Mouse (Mus musculus) G1E (cell line): ENCODE results near the gene Hbp1.

Experiments
- CTCF ChIP-seq: IDR thresholded peaks from 2 replicates; pipeline ENCODE4 v1.5.1; 2012; ENCODE audit warnings: low read depth, low read length, inconsistent platforms, mixed read lengths
- POLR2AphosphoS5 ChIP-seq: IDR thresholded peaks from 2 replicates; pipeline ENCODE4 v1.6.1; 2012; ENCODE audit warnings: low read depth, low read length, inconsistent platforms; ENCODE audit not compliant: insufficient replicate concordance
- TAL1 ChIP-seq: conservative IDR thresholded peaks from 2 replicates; pipeline ENCODE4 v1.6.1; 2012; ENCODE audit warnings: low read depth, low read length, inconsistent platforms, mixed read lengths

- TF ChIP-seq CTCF (no peak), POLR2AphosphoS5 (no peak), TAL1 (no peak)
Measured at GRCm38 (mm10) chr12:31896295-31896694, 54.0 kb downstream of the Hbp1 start.
